Mouse (Mus musculus): ENCODE data around the gene Nek7. TPM values are rescaled to one million over a fixed set of nuclear protein-coding genes. Genes with fewer than 3 reads are reported as not detected.

The Nek7 gene
- polyA plus RNA-seq, 1 experiment from 2014 or later: 16.6 TPM

DNA sequence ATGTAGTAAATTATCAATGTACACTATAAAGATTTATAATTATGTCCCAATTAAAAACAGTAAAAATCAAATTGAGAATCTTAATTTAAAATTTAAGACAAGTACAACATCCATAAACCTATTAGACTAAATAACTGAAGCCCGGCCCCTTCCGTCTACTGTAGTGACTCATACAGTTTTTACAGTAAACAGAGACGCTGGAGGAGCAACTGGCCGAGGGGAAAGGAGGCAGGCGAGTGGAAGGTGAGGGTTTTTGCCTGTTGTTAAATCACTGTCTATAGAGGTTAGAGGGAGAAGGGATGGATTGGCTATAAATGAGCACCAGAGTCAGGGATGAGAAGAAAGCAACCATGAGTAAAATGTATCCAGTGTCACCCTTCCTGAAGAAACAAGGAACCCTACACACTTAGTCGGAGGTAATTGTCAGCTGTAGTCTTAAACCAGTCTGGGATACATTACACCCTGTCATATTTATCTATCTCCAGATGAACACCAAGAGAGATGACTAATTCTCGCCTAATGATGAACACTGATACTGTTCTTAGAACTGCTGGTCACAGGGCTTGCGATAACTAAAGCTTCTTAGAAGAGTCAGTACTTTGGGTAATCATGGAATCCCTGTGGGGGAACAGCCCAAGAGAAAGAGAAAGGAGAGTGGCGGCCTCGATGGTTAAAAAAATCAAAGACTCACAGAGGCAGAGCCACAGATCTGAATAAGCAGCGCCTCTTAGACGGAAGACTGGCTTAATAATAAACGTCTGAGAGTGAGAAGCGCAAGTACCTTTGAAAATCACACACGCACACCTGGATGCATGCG is 84.0 kb downstream of the Nek7 start:
- Histone ChIP-seq H3K4me3 (ENCODE audit: low read depth, low read length) (no peak overlapping the region), H3K27ac (ENCODE audit: low read depth, low read length) (no peak overlapping the region), H3K9ac (ENCODE audit: low read depth, low read length) (no peak overlapping the region), H3K4me1 (replicated peaks; ENCODE audit: control insufficient read depth, insufficient read depth, low read length) (no peaks in the 10 kb centered on the region), H3K9me3 (ENCODE audit: control insufficient read depth) (no peaks in the 10 kb centered on the region), H3K27me3 (replicated peaks; ENCODE audit: control insufficient read depth, insufficient read depth, low read length) (no peaks in the 10 kb centered on the region), H3K36me3 (ENCODE audit: control insufficient read depth, insufficient read depth) (no peaks in the 10 kb centered on the region), H3K4me2 (replicated peaks; ENCODE audit: low read depth) (no peak overlapping the region)
- 61% methylated on average over 16 of the region's 16 CpGs for WGBS
- ATAC-seq: no peak
- TF ChIP-seq CTCF (IDR thresholded peaks at IDR 0.05; ENCODE audit: low read depth): no peak

DNA sequence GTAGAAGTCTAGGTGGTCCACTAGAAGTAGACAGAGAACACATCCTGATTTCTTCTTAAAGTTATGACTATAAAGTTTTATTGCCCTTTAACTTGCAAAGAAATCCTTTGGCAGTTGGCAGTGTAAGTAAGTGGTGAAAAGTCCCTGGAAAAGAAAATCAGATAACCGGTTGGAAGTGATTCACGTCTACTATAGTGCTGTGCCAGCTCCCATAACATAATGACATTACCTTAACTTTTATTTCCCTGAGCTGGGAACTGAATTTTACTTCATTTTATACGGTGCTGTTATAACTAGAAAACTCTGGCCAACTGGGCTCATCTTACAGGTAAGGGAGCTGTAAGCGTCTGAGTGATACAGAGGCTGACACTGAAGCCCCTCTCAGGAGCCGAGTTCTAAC is 89.3 kb downstream of the Nek7 start:
- no peak for TF ChIP-seq CTCF (IDR thresholded peaks at IDR 0.05; ENCODE audit: low read depth)
- 70% methylated on average over 5 of the region's 5 CpGs for WGBS
- no peak overlapping the region for H3K4me2 ChIP-seq (replicated peaks; ENCODE audit: low read depth)
- no peak overlapping the region for H3K4me3 ChIP-seq (ENCODE audit: low read depth, low read length)
- no peak overlapping the region for H3K27ac ChIP-seq (ENCODE audit: low read depth, low read length)
- no peaks in the 10 kb centered on the region for H3K4me1 ChIP-seq (replicated peaks; ENCODE audit: control insufficient read depth, insufficient read depth, low read length)
- ATAC-seq: no peak
- H3K9ac ChIP-seq (ENCODE audit: low read depth, low read length): no peak overlapping the region
- no peaks in the 10 kb centered on the region for H3K27me3 ChIP-seq (replicated peaks; ENCODE audit: control insufficient read depth, insufficient read depth, low read length)
- no peaks in the 10 kb centered on the region for H3K36me3 ChIP-seq (ENCODE audit: control insufficient read depth, insufficient read depth)
- no peaks in the 10 kb centered on the region for H3K9me3 ChIP-seq (ENCODE audit: control insufficient read depth)

DNA sequence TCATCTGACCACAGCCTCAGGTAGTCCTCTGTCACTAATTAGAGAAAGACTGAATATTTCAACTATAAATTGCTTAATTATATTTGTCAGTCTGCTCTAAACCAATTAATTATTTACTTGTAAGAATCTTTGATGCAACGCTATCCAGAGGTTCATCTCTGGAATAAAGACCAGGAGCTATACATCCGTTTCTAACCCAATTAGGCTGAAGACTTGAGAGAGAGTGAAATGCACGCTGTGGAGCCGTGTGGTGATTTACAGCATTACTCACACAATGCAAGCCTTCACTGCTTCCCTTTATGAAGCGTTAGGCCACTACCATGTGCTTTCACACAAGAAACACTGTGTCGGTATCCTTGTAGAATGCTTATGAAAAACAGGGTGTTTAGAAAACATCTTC is 96.0 kb downstream of the Nek7 start:
- no peak overlapping the region for H3K9ac ChIP-seq (ENCODE audit: low read depth, low read length)
- no peaks in the 10 kb centered on the region for H3K9me3 ChIP-seq (ENCODE audit: control insufficient read depth)
- H3K4me2 ChIP-seq (replicated peaks; ENCODE audit: low read depth): no peak overlapping the region
- no peaks in the 10 kb centered on the region for H3K36me3 ChIP-seq (ENCODE audit: control insufficient read depth, insufficient read depth)
- no peak for TF ChIP-seq CTCF (IDR thresholded peaks at IDR 0.05; ENCODE audit: low read depth)
- H3K4me3 ChIP-seq (ENCODE audit: low read depth, low read length): no peak overlapping the region
- H3K4me1 ChIP-seq (replicated peaks; ENCODE audit: control insufficient read depth, insufficient read depth, low read length): no peaks in the 10 kb centered on the region
- 75% methylated on average over 6 of the region's 6 CpGs for WGBS
- no peak for ATAC-seq
- H3K27me3 ChIP-seq (replicated peaks; ENCODE audit: control insufficient read depth, insufficient read depth, low read length): no peaks in the 10 kb centered on the region
- H3K27ac ChIP-seq (ENCODE audit: low read depth, low read length): no peak overlapping the region

DNA sequence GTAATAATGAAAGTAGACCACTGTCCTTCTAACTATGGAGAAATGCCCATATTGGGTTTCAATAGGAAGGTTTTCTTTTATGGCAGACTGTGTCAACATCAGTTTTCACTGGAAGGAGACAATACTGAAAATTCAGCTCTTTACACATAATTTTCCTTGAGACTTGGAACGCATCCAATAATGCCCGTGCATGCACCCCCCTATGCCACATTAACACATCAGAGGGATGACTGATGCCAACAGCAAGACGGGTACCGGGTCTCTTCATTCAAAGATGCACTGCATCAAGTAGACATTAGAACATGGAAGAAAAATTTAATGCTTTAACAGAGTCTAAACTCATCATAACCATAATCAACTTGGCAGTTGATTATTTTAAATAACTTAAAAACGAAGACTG is 101.7 kb downstream of the Nek7 start:
- Histone ChIP-seq H3K9me3 (ENCODE audit: control insufficient read depth) (no peaks in the 10 kb centered on the region), H3K4me2 (replicated peaks; ENCODE audit: low read depth) (no peak overlapping the region), H3K4me3 (ENCODE audit: low read depth, low read length) (no peak overlapping the region), H3K4me1 (replicated peaks; ENCODE audit: control insufficient read depth, insufficient read depth, low read length) (no peaks in the 10 kb centered on the region), H3K36me3 (ENCODE audit: control insufficient read depth, insufficient read depth) (no peaks in the 10 kb centered on the region), H3K27ac (ENCODE audit: low read depth, low read length) (no peak overlapping the region), H3K9ac (ENCODE audit: low read depth, low read length) (no peak overlapping the region), H3K27me3 (replicated peaks; ENCODE audit: control insufficient read depth, insufficient read depth, low read length) (no peaks in the 10 kb centered on the region)
- TF ChIP-seq CTCF (IDR thresholded peaks at IDR 0.05; ENCODE audit: low read depth): no peak
- no peak for ATAC-seq
- 69% methylated on average over 5 of the region's 5 CpGs for WGBS

DNA sequence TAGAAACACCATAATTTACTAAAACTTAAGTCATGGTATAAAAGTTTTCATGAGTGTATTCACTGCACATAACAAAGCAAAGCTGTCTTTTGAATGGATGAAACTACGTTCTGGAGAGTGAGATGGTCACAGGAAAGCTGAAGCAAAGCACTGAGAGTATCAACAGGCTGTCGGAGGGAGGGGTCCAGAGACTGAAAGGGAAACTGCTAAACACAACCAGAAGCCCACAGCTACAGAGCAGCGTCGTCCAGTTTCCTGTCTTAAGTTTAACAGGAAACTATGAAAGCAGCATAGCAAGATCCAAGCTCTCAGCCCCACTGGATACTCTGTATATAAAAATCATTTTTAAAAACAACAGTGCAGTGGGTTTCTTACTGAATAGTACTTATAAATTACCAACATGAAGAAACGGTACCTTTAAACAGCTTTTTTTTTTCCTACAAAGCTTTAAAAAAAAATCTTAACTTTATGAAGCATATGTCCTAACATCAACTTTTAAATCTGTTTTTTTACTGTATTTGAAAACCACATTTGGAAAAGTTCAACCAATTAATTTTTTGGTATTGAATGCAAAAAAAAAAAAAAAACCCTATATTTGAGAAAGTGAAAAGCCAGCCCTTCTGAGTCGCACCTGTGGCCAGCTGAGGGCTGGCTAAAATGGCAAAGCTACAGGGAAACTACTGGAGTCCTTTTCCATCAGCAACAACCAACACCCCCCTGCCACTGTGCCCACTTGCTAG is 102.4 kb downstream of the Nek7 start:
- no peak for ATAC-seq
- no peak overlapping the region for H3K27ac ChIP-seq (ENCODE audit: low read depth, low read length)
- WGBS: 58% methylated on average over 6 of the region's 6 CpGs
- H3K27me3 ChIP-seq (replicated peaks; ENCODE audit: control insufficient read depth, insufficient read depth, low read length): no peaks in the 10 kb centered on the region
- no peak overlapping the region for H3K9ac ChIP-seq (ENCODE audit: low read depth, low read length)
- no peaks in the 10 kb centered on the region for H3K9me3 ChIP-seq (ENCODE audit: control insufficient read depth)
- H3K4me3 ChIP-seq (ENCODE audit: low read depth, low read length): no peak overlapping the region
- no peak overlapping the region for H3K4me2 ChIP-seq (replicated peaks; ENCODE audit: low read depth)
- no peaks in the 10 kb centered on the region for H3K36me3 ChIP-seq (ENCODE audit: control insufficient read depth, insufficient read depth)
- no peaks in the 10 kb centered on the region for H3K4me1 ChIP-seq (replicated peaks; ENCODE audit: control insufficient read depth, insufficient read depth, low read length)
- TF ChIP-seq CTCF (IDR thresholded peaks at IDR 0.05; ENCODE audit: low read depth): no peak

- Histone ChIP-seq H3K9me3 (ENCODE audit: control insufficient read depth) (no peaks in the 10 kb centered on the region), H3K4me2 (replicated peaks; ENCODE audit: low read depth) (no peak overlapping the region), H3K36me3 (ENCODE audit: control insufficient read depth, insufficient read depth) (no peaks in the 10 kb centered on the region)
Measured at GRCm38 (mm10) chr1:138516946-138517345, 103.0 kb downstream of the Nek7 start.

More at GRCm38 (mm10) chr1:138516946-138517345, 103.0 kb downstream of the Nek7 start:
- no peak for ATAC-seq
- Histone ChIP-seq H3K27ac (ENCODE audit: low read depth, low read length) (no peak overlapping the region), H3K4me3 (ENCODE audit: low read depth, low read length) (no peak overlapping the region), H3K27me3 (replicated peaks; ENCODE audit: control insufficient read depth, insufficient read depth, low read length) (no peaks in the 10 kb centered on the region), H3K4me1 (replicated peaks; ENCODE audit: control insufficient read depth, insufficient read depth, low read length) (no peaks in the 10 kb centered on the region), H3K9ac (ENCODE audit: low read depth, low read length) (no peak overlapping the region)
- TF ChIP-seq CTCF (IDR thresholded peaks at IDR 0.05; ENCODE audit: low read depth): no peak
- WGBS: 66% methylated on average over 2 of the region's 2 CpGs

All from intestine, postnatal 0 days (tissue).